Mouse (Mus musculus) spleen, adult 2 months (tissue): ENCODE results near the gene Tnfsf14.

ENCODE experiments used
- CTCF ChIP-seq: fragments of 200-500 bp; IDR thresholded peaks from 2 replicates; pipeline ENCODE4 v1.5.1; 2011; ENCODE audit warnings: mild to moderate bottlenecking, inconsistent platforms; ENCODE audit not compliant: insufficient read depth, insufficient read length, insufficient replicate concordance; ENCODE audit errors: extremely low read depth
- POLR2A ChIP-seq: fragments of 200-500 bp; IDR thresholded peaks from 2 replicates; pipeline ENCODE4 v1.6.1; 2011; ENCODE audit warnings: low read depth, low read length, inconsistent platforms

GRCm38 (mm10) chr17:57229851-57230727 is 36.1 kb upstream of the Tnfsf14 start:
- TF ChIP-seq CTCF (no peak), POLR2A (no peak)
